Mouse (Mus musculus) CD4-positive, CD25-positive, alpha-beta regulatory T cell, adult 9 weeks (primary cell): ENCODE measurements around the gene Myo1a. TPM values are rescaled to one million over a fixed set of nuclear protein-coding genes. Genes with fewer than 3 reads are reported as not detected.

ENCODE experiments used
- polyA plus RNA-seq: library from polyadenylated mRNA; unstranded; fragments of 100-300 nt; shearing (Covaris generic); gene quantifications from one replicate; pipeline ENCODE4 v1.2.1, GENCODE M21; 2017

Gene Myo1a
- not detected for polyA plus RNA-seq

DNA sequence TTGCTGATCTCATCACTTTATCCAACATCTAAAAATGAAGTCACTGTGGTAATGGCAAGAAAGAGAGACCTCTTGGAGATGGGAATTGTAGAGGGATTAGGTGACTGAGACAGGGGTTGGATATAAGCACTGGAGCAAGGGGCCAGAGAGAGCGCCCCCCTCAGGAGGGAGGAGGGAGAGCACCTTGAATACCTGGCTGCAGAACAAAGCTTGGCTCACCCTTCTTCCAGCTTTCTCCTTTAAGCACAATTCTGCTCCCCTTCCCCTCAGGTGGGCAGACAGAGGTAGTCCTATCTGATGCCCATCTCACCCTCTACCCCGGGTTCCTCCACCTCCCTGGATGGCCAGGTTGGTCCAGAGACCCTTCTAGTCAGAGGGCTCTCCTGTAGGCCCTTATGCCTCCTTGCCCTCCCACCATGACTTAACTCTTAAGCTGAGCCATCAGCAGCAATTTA is at the start of gene Myo1a:
Gene Myo1a, plus strand, starts transcription at position 405 of the 455 bp plus-strand sequence.

DNA sequence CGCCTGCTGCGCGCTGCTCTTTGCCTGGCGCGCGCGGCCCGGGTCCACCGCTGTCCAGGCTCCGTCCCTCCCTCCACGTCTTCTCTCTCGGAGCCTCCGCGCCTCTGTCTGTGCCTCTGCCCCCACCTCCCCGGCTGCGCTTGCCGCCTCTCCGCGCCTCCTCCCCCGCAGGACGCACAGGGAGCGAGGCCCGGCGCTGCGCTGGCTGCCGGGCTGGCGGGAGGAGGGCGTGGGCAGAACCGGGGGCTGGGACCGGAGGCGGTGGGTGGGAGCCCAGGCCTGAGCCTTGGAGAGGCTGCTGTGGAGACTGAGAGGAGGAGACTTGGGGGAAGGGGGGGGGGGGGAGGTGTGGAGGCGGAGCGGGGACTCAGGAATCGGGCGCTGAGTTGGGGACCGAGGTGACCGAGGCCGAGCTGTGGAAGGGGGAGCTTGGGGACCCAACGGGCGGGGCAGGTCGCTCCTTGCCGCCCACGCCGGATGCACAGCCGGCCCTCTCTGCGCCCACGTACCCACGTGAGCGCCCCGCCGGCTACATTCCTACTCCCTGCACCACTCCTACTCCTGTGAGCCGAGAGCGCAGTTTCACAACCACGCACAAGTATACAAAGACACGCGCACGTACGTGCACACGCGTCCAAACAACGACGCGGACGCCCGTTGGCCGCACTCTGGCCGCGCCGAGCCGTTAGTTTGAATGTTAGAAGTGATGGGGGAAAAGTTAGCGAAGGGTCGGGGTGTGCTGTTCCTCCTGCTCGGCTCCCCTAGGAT is 38.3 kb upstream of the Myo1a start, which contains the start of gene Nemp1:
Gene Nemp1, plus strand, starts transcription at position 401 of the 768 bp plus-strand sequence.

DNA sequence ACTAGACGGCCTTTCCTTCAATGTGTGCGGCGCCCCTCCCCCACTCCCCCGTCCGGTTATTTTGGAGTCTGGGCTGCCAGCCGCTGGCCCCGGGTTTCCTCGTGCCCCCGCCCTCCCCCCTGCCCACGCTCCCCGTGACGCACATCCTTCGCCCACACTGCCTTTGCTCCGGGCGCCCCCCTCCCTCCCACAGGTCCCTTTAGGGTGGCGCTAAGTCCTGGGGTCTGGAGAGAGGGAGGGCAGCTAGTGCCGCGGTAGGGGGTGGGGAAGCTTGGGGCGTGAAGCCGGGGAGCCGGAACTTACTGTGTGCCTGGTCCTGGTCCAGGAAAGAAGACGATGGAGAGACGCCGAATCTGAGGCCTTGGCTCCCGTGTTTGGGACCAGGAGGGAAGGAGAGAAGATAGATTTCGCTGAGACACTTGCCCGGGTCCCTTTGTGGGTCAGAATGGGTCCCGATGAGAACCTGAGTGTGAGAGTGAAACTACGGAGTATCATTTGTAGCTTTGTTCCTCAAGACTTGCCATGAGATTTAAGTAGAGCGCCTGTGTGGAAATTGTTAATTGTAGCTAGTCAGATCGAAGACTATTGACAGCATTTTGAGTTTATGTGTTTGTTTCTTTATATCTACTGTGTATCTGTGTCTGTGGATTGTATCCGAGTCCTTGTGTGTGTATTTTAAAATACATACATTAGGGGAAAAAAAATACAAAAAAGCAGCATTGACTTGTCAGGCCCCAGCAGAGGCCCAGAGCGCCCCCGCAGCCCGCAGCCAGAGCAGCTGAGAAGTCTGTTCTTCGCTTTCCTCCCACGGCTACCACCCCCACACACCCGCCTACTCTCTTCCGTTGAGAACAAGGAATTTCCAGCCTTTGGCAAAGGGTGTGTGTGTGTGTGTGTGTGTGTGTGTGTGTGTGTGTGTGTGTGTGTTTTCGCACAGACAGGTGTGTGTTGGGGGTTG is 36.6 kb upstream of the Myo1a start, which contains the start of gene Nab2:
Gene Nab2, minus strand, starts transcription at position 476 of the 958 bp plus-strand sequence.

DNA sequence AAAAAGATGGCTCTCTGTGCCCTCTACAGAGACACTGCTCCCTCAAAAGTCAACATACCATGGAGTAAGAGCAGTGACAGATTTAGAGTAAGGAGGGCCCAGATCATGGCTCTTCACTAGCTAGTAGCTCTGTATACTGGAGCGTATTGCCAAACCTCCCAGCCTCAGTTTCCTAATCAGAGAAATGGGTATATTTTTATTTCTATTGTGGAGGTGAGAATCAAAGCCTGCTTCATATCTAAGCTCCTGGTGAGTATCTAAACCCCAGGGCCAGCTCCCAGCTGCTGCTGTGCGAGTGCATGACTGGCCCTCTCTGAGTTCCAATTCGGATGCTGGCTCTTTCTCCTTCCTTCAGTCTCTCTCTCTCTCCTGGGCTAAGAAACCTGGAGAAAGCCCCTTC is 19.2 kb downstream of the Myo1a start, which contains the start of gene Tac2:
Gene Tac2, plus strand, starts transcription at position 301 of the 400 bp plus-strand sequence.

DNA sequence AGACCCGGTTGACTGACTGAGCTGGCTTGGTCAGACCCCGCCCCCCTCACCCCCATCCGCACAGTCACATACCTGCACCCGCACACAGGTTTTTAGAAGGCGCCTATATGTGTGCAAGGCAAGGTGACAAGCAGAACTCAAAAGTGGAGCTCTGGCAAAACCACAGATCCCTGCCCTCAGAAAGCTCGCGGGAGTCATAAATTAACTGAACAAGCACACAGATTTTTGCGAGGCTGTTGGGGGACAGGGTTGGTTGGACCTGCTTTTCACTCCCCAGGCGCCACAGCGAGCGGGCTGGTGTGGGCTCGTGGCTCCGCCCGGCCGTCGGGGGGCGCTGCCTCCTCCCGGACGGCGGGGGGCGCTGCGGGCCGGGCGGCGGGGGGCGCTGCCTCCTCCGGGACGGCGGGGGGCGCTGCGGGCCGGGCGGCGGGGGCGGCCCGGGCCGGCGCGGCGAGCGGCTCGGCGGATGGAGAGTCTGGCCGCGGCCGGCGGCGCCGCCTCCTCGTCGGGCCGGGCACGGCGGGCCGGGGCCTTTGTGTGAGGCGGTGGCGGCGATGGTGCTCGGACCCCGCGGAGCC is 34.2 kb downstream of the Myo1a start, which contains the start of gene Zbtb39:
Gene Zbtb39, plus strand, starts transcription at position 456 of the 578 bp plus-strand sequence.

DNA sequence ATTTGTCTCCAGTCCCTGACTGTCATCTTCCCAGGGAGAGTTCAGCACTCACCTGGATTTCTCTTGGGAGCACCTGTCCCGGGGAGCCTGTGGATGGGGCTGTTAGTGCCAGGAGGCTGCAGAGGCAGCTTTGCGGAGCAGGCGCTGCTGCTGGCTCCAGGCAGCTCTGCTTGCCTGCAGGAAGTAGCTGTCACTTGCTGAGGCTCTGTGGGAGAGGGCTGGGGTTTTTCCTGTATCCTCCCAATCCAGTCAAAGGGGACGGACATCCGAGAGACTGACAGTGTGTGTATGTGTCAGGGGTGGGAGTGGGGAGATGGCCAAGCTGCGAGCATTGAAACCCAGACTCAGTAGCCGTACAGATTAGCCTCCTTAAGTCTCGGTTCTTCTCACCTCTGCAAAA is 46.6 kb downstream of the Myo1a start, which contains the start of gene Gpr182:
Gene Gpr182, minus strand, starts transcription at position 185 of the 400 bp plus-strand sequence.

DNA sequence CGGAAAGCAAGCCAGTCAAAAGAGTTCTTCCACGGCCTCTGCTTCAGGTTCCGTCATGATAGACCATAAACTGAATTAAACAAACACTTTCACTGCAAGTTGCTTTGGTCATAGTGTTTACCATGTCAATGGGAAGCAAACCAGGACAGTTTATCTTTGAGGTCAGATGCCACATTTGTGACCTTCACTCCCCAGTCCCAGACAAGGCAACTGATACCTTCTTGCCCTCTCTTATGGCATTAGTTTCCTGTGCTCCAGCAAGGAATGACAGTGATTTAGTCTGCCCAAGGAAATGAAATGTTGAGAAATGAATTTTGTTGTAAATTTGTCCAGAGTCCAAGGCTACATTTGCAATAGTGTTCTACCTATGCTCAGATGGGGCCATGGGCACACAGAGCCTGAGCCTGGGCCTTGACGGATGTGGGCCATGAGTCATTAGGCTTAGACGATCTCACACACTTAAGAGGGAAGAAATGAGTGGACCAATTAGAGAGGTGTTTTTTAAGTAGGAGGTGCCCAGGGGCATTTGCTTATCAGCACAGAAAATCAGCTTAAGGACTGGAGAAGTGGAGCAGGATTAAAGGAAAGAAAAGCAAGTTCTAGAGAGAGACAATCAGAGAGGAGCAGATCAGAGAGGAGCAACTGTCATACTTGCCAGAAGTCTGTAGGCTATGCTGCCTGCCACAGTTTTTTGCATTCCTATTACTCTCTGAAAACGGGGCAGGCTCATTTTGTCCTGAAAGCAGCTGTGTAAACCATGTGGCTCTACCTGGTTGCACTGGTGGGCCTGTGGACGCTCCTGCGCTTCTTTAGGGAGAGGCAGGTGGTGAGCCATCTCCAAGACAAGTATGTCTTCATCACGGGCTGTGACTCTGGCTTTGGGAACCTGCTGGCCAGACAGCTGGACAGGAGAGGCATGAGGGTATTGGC is 54.5 kb downstream of the Myo1a start, which contains the start of the genes Rdh1 and Rdh16f1:
Gene Rdh1, plus strand, starts transcription at position 541 of the 930 bp plus-strand sequence.
Gene Rdh16f1, plus strand, starts transcription at position 607 of the 930 bp plus-strand sequence.

Other genes with a start within 250 kb of the Myo1a start
- gene Stac3, start 203.5 kb upstream of the Myo1a start, polyA plus RNA-seq = 0.47 TPM
- gene Ndufa4l2, start 190.2 kb upstream of the Myo1a start, polyA plus RNA-seq = not detected
- 106 TPM for gene Shmt2, start 182.7 kb upstream of the Myo1a start, polyA plus RNA-seq
- not detected for gene Nxph4, start 170.6 kb upstream of the Myo1a start, polyA plus RNA-seq
- gene Lrp1, start 84.0 kb upstream of the Myo1a start, polyA plus RNA-seq = 1.3 TPM
- gene Stat6, start 62.2 kb upstream of the Myo1a start, polyA plus RNA-seq = 289 TPM
- 10.1 TPM for gene Nemp1, start 38.3 kb upstream of the Myo1a start, polyA plus RNA-seq
- gene Nab2, start 36.6 kb upstream of the Myo1a start, polyA plus RNA-seq = 66.6 TPM
- not detected for gene Tac2, start 19.3 kb downstream of the Myo1a start, polyA plus RNA-seq
- 0.43 TPM for gene Zbtb39, start 34.4 kb downstream of the Myo1a start, polyA plus RNA-seq
- gene Gpr182, start 46.6 kb downstream of the Myo1a start, polyA plus RNA-seq = 0.11 TPM
- 0.22 TPM for gene Rdh1, start 54.6 kb downstream of the Myo1a start, polyA plus RNA-seq
- gene Rdh16f1, start 54.6 kb downstream of the Myo1a start, polyA plus RNA-seq = not detected
- 0.46 TPM for gene Rdh9, start 71.2 kb downstream of the Myo1a start, polyA plus RNA-seq
- not detected for gene Rdh16, start 96.0 kb downstream of the Myo1a start, polyA plus RNA-seq
- gene Rdh19, start 144.8 kb downstream of the Myo1a start, polyA plus RNA-seq = not detected
- gene Rdh16f2, start 161.3 kb downstream of the Myo1a start, polyA plus RNA-seq = not detected
- not detected for gene Rdh7, start 183.6 kb downstream of the Myo1a start, polyA plus RNA-seq
- not detected for gene Sdr9c7, start 193.3 kb downstream of the Myo1a start, polyA plus RNA-seq